20 mouse cellular contexts compared by ENCODE assay signal in genomic region chr13:111265231-111266000, GRCm38 (mm10). TPM values are rescaled to one million over a fixed set of nuclear protein-coding genes. Genes with fewer than 3 reads are reported as not detected.
DNase-seq lines count a peak whose midpoint lies in the region; ATAC-seq lines count a peak whose summit lies in the region.
"Had no signal": no experiment of that assay in that cellular context is flagged by ENCODE, and none has a peak within 500 bp of the region (broad histone marks: within the 10 kb centered on the region; RNA-seq: fewer than 3 reads in every experiment).

No protein-coding gene starts in this region.

- peaks cover 8% of the 10 kb centered on the region; the same call in 1 of the 2 replicates for H3K4me1 ChIP-seq in intestine, embryonic 15.5 days (replicated peaks)
- peaks cover 5% of the 10 kb centered on the region for H3K4me1 ChIP-seq in intestine, embryonic 16.5 days (ENCODE audit: control insufficient read depth, insufficient read depth, low read length)
- peaks cover 45% of the 10 kb centered on the region for H3K4me1 ChIP-seq in embryonic facial prominence, embryonic 13.5 days
- H3K4me1 ChIP-seq: liver, embryonic 13.5 days had no signal

- H3K4me2 ChIP-seq in intestine, embryonic 15.5 days (replicated peaks) = no peak overlapping the region
- no peak overlapping the region for H3K4me2 ChIP-seq in intestine, embryonic 16.5 days (ENCODE audit: low read depth, low read length)
- no peak overlapping the region for H3K4me2 ChIP-seq in embryonic facial prominence, embryonic 13.5 days
- H3K4me2 ChIP-seq: forebrain, embryonic 12.5 days; liver, embryonic 13.5 days had no signal

- ATAC-seq in intestine, embryonic 15.5 days = no peak
- ATAC-seq in intestine, embryonic 16.5 days = no peak
- ATAC-seq in embryonic facial prominence, embryonic 13.5 days (ENCODE audit: insufficient number of reproducible peaks, insufficient read depth, low FRiP score, low TSS enrichment, low read depth) = no peak
- ATAC-seq: hindbrain, embryonic 16.5 days had no signal

- no peaks in the 10 kb centered on the region for H3K27me3 ChIP-seq in intestine, embryonic 15.5 days (replicated peaks)
- H3K27me3 ChIP-seq in intestine, embryonic 16.5 days (replicated peaks; ENCODE audit: control insufficient read depth, insufficient read depth, low read length) = no peaks in the 10 kb centered on the region
- no peaks in the 10 kb centered on the region for H3K27me3 ChIP-seq in embryonic facial prominence, embryonic 13.5 days
- H3K27me3 ChIP-seq: forebrain, embryonic 12.5 days; liver, embryonic 13.5 days had no signal

- WGBS in intestine, embryonic 15.5 days = 67% methylated on average over 4 of the region's 4 CpGs
- WGBS in intestine, embryonic 16.5 days = 80% methylated on average over 4 of the region's 4 CpGs
- 50% methylated on average over 4 of the region's 4 CpGs for WGBS in embryonic facial prominence, embryonic 13.5 days

- H3K36me3 ChIP-seq in intestine, embryonic 15.5 days = no peaks in the 10 kb centered on the region
- H3K36me3 ChIP-seq in intestine, embryonic 16.5 days (ENCODE audit: control insufficient read depth, insufficient read depth, low read length) = no peaks in the 10 kb centered on the region
- H3K36me3 ChIP-seq in embryonic facial prominence, embryonic 13.5 days = no peaks in the 10 kb centered on the region
- H3K36me3 ChIP-seq: forebrain, embryonic 12.5 days; limb, embryonic 10.5 days; liver, embryonic 13.5 days had no signal

- no peaks in the 10 kb centered on the region for H3K9me3 ChIP-seq in intestine, embryonic 15.5 days
- H3K9me3 ChIP-seq in intestine, embryonic 16.5 days (ENCODE audit: control insufficient read depth, low read length) = no peaks in the 10 kb centered on the region
- no peaks in the 10 kb centered on the region for H3K9me3 ChIP-seq in embryonic facial prominence, embryonic 13.5 days
- H3K9me3 ChIP-seq: forebrain, embryonic 12.5 days; limb, embryonic 10.5 days; liver, embryonic 13.5 days had no signal

- peak; percentile 15 for DNase-seq in adrenal gland, adult 2 months
- no peak for DNase-seq in adrenal gland, postnatal 14 days
- DNase-seq in 3T3-L1 (ENCODE audit: low read depth, low spot score) = peak; percentile 49
- DNase-seq in left cerebral cortex, adult 9 months (ENCODE audit: low spot score in 2 of 2) = no peak
- no peak for DNase-seq in retina, embryonic 14.5 days (ENCODE audit: low spot score)
- DNase-seq: cerebellum, adult 8-10 months; kidney, postnatal 10 days; layer of hippocampus, adult 9-11 months; liver, embryonic 13.5 days; midbrain, embryonic 14.5 days; right cerebral cortex, postnatal 14 days; thymus, postnatal 4 days had no signal

- H3K9ac ChIP-seq in intestine, embryonic 15.5 days = no peak overlapping the region
- no peak overlapping the region for H3K9ac ChIP-seq in intestine, embryonic 16.5 days (ENCODE audit: low read depth, low read length)
- no peak overlapping the region for H3K9ac ChIP-seq in embryonic facial prominence, embryonic 13.5 days
- H3K9ac ChIP-seq: forebrain, embryonic 12.5 days; liver, embryonic 13.5 days had no signal

- H3K27ac ChIP-seq in intestine, embryonic 15.5 days = 0 out of 2 replicates have a peak overlapping the region, but pooled peaks have one; percentile 20
- H3K27ac ChIP-seq in intestine, embryonic 16.5 days (ENCODE audit: low read length) = no peak overlapping the region
- H3K27ac ChIP-seq in embryonic facial prominence, embryonic 13.5 days = peak overlapping the region; percentile 72; the same call in 1 of the 2 replicates
- H3K27ac ChIP-seq: forebrain, embryonic 12.5 days; limb, embryonic 10.5 days; liver, embryonic 13.5 days; macrophage had no signal

- no peak overlapping the region for H3K4me3 ChIP-seq in intestine, embryonic 15.5 days (replicated peaks)
- H3K4me3 ChIP-seq in intestine, embryonic 16.5 days (ENCODE audit: low read length) = no peak overlapping the region
- no peak overlapping the region for H3K4me3 ChIP-seq in embryonic facial prominence, embryonic 13.5 days
- H3K4me3 ChIP-seq: forebrain, embryonic 12.5 days; limb, embryonic 10.5 days; liver, embryonic 13.5 days had no signal

RNA-seq across cellular contexts. Expression of gene Actbl2, which starts 10.6 kb away (rescaled TPM):
- not detected for total RNA-seq in adrenal gland, adult 2 months (2021)
- not detected in 2 replicates for polyA plus RNA-seq in adrenal gland, adult 2 months (2012; rRNA removed)
- not detected in 2 replicates for total RNA-seq in adrenal gland, postnatal 14 days (2021)
- polyA plus RNA-seq in intestine, embryonic 15.5 days (2015; fragmentation: Nextera tagmentation; extraction: Ambion mirVana) = not detected in 2 replicates
- polyA plus RNA-seq in intestine, embryonic 16.5 days (2015; fragmentation: Nextera tagmentation; extraction: Ambion mirVana) = not detected in 2 replicates
- polyA plus RNA-seq in embryonic facial prominence, embryonic 13.5 days (2015; fragmentation: Nextera tagmentation; extraction: Ambion mirVana) = not detected in 2 replicates
- polyA plus RNA-seq: forebrain, embryonic 12.5 days; heart, embryonic 16.5 days; hindbrain, embryonic 16.5 days; limb, embryonic 10.5 days; liver, embryonic 13.5 days; macrophage; midbrain, embryonic 14.5 days had no signal

Comparison
In these comparisons a context has a peak if more than half of its experiments do, and no peak if none do; other contexts are left out.
1. DNase-seq: peak in adrenal gland, adult 2 months (single experiment) and 3T3-L1 (single experiment); none in adrenal gland, postnatal 14 days (single experiment), left cerebral cortex, adult 9 months (0 of 2) and retina, embryonic 14.5 days (single experiment).